Mouse (Mus musculus) midbrain, embryonic 13.5 days (tissue): ENCODE data around the gene Fkbp5. TPM values are rescaled to one million over a fixed set of nuclear protein-coding genes. Genes with fewer than 3 reads are reported as not detected.
"Not testable (repeated sequence)": the region's sequence is repeated elsewhere in the genome, so short reads cannot be mapped to it uniquely, and the experiment has no call there.

Experiments used
- ATAC-seq: fragments of 200-750 bp; cut with Nextera tagmentation; 2 replicates; pipeline ENCODE4 v1.8.0; 2017; ENCODE audit warnings: mild to moderate bottlenecking, moderate TSS enrichment, moderate library complexity
- H3K27ac ChIP-seq: fragments of 300-500 bp; sonication (generic); 2 replicates; pipeline ENCODE4 v1.5.1; 2015; ENCODE audit warnings: inconsistent platforms, mild to moderate bottlenecking, moderate library complexity
- H3K27me3 ChIP-seq: fragments of 300-500 bp; sonication (generic); 2 replicates; pipeline ENCODE4 v1.6.1; 2015; ENCODE audit warnings: mild to moderate bottlenecking, inconsistent platforms
- H3K36me3 ChIP-seq: fragments of 300-500 bp; sonication (generic); 2 replicates; pipeline ENCODE4 v1.6.1; 2015; ENCODE audit warnings: mild to moderate bottlenecking, inconsistent platforms
- H3K4me1 ChIP-seq: fragments of 300-500 bp; sonication (generic); replicated peaks from 2 replicates; pipeline ENCODE4 v1.6.1; 2015; ENCODE audit warnings: inconsistent platforms
- H3K4me2 ChIP-seq: fragments of 300-500 bp; sonication (generic); replicated peaks from 2 replicates; pipeline ENCODE4 v1.6.1; 2015; ENCODE audit warnings: moderate library complexity, mild to moderate bottlenecking, inconsistent platforms
- H3K4me3 ChIP-seq: fragments of 300-500 bp; sonication (generic); replicated peaks from 2 replicates; pipeline ENCODE4 v1.5.1; 2015; ENCODE audit warnings: mild to moderate bottlenecking, inconsistent platforms
- H3K9ac ChIP-seq: fragments of 300-500 bp; sonication (generic); replicated peaks from 2 replicates; pipeline ENCODE4 v1.6.1; 2015; ENCODE audit warnings: mild to moderate bottlenecking, inconsistent platforms
- H3K9me3 ChIP-seq: fragments of 300-500 bp; sonication (generic); 2 replicates; pipeline ENCODE4 v1.6.1; 2016; ENCODE audit warnings: mild to moderate bottlenecking, inconsistent platforms
- WGBS: fragments of 180-500 bp; shearing (Covaris S2); methylation state at CpG from one replicate; pipeline ENCODE4 v1.1.7; 2015; 5-methylcytosine and 5-hydroxymethylcytosine counted together
- polyA plus RNA-seq: library from polyadenylated mRNA; unstranded; fragments of >200 nt; fragmentation: Nextera tagmentation; extraction: Ambion mirVana; gene quantifications from 2 replicates; pipeline ENCODE4 v1.2.1, GENCODE M21; 2015

Gene Fkbp5
- polyA plus RNA-seq: 30.0 and 30.9 TPM in 2 replicates

DNA sequence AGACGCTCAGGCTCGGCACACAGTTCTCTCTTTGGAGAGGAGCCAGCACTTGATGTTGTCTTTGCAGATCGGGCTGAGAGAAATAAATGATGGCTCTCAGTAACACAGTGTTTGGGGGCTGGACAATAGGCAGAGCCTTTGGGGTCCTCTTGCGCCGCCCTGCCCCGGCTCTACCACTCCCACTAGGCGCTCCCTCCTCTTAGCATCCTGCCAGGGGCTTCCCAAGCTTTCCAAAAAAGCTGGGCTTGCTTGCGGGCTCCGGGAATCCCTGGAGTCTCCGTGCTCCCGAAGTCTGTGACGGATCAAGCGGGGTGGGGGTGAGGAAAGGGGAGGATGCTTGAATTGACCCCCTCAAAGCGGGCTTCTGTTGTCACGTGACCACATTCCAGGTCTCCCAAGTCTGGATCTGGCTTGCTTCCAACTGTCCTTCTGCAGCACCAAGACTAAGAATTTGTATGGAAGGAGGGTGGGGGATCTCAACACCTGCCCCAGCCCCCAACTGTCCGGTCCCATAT is at the start of gene Fkbp5:
Gene Fkbp5, minus strand, starts transcription at position 87 of the 515 bp plus-strand sequence.
- no peaks in the 10 kb centered on the region for H3K9me3 ChIP-seq
- no peaks in the 10 kb centered on the region for H3K36me3 ChIP-seq
- peak; percentile 57 for ATAC-seq
- peak within 1 kb of the TSS; percentile 84 for H3K4me2 ChIP-seq
- peaks cover 23% of the 10 kb centered on the region for H3K4me1 ChIP-seq
- peak within 1 kb of the TSS; percentile 47 for H3K4me3 ChIP-seq
- H3K27ac ChIP-seq: peak within 1 kb of the TSS; percentile 73
- H3K27me3 ChIP-seq: peaks cover 48% of the 10 kb centered on the region
- H3K9ac ChIP-seq: peak within 1 kb of the TSS; percentile 76
- WGBS: 3% methylated on average over 16 of the region's 16 CpGs

DNA sequence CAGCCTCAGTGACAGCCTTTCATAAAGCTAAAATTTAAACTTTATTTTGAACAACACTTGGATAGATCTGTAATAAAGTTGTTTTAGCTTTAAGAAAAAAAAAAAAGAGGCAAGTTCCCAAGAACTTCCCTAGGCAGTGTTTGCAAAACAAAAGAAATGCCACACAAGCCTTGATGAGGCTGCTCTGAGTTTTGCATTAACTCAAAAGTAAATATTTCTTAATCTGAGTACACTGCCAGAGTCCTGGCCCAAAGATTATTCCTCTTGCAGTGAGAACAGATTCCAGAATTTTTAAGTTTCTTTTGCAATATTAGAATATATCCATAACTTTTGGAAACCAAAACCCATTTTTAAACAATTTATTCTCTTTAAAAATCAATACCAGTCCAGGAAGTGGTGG is 47.9 kb upstream of the Fkbp5 start:
- H3K36me3 ChIP-seq: no peaks in the 10 kb centered on the region
- H3K4me2 ChIP-seq: no peak overlapping the region
- no peak overlapping the region for H3K4me3 ChIP-seq
- no peaks in the 10 kb centered on the region for H3K27me3 ChIP-seq
- H3K27ac ChIP-seq: no peak overlapping the region
- H3K9me3 ChIP-seq: no peaks in the 10 kb centered on the region
- ATAC-seq: no peak
- no peak overlapping the region for H3K9ac ChIP-seq
- no peaks in the 10 kb centered on the region for H3K4me1 ChIP-seq

GRCm38 (mm10) chr17:28561613-28562012 is 44.3 kb upstream of the Fkbp5 start:
- H3K4me3 ChIP-seq: no peak overlapping the region
- no peak overlapping the region for H3K4me2 ChIP-seq
- no peaks in the 10 kb centered on the region for H3K27me3 ChIP-seq
- H3K36me3 ChIP-seq: no peaks in the 10 kb centered on the region
- peaks cover 6% of the 10 kb centered on the region; the same call in 1 of the 2 replicates for H3K4me1 ChIP-seq
- ATAC-seq: no peak
- no peak overlapping the region for H3K27ac ChIP-seq
- no peak overlapping the region for H3K9ac ChIP-seq
- WGBS: 67% methylated on average over 7 of the region's 7 CpGs
- H3K9me3 ChIP-seq: no peaks in the 10 kb centered on the region

GRCm38 (mm10) chr17:28560598-28560997 is 43.3 kb upstream of the Fkbp5 start, which contains the start of gene Clps:
Clps (minus strand) TSS chr17:28560766.
- Histone ChIP-seq H3K9ac (no peak within 1 kb of the TSS), H3K27me3 (no peaks in the 10 kb centered on the region), H3K36me3 (no peaks in the 10 kb centered on the region), H3K27ac (no peak within 1 kb of the TSS), H3K4me2 (no peak within 1 kb of the TSS), H3K4me1 (peaks cover 13% of the 10 kb centered on the region; the same call in 1 of the 2 replicates), H3K9me3 (no peaks in the 10 kb centered on the region), H3K4me3 (no peak within 1 kb of the TSS)
- WGBS: 93% methylated on average over 4 of the region's 4 CpGs
- ATAC-seq: no peak

- no peak overlapping the region for H3K4me3 ChIP-seq
- H3K36me3 ChIP-seq: no peaks in the 10 kb centered on the region
- H3K9me3 ChIP-seq: no peaks in the 10 kb centered on the region
- H3K27me3 ChIP-seq: no peaks in the 10 kb centered on the region
- H3K4me2 ChIP-seq: no peak overlapping the region
- ATAC-seq: no peak
- H3K4me1 ChIP-seq: peaks cover 18% of the 10 kb centered on the region; the same call in 1 of the 2 replicates
- WGBS: 77% methylated on average over 6 of the region's 6 CpGs
- H3K27ac ChIP-seq: no peak overlapping the region
- no peak overlapping the region for H3K9ac ChIP-seq
These were observed 40.4 kb upstream of the Fkbp5 start for GRCm38 (mm10) chr17:28557772-28558171.

DNA sequence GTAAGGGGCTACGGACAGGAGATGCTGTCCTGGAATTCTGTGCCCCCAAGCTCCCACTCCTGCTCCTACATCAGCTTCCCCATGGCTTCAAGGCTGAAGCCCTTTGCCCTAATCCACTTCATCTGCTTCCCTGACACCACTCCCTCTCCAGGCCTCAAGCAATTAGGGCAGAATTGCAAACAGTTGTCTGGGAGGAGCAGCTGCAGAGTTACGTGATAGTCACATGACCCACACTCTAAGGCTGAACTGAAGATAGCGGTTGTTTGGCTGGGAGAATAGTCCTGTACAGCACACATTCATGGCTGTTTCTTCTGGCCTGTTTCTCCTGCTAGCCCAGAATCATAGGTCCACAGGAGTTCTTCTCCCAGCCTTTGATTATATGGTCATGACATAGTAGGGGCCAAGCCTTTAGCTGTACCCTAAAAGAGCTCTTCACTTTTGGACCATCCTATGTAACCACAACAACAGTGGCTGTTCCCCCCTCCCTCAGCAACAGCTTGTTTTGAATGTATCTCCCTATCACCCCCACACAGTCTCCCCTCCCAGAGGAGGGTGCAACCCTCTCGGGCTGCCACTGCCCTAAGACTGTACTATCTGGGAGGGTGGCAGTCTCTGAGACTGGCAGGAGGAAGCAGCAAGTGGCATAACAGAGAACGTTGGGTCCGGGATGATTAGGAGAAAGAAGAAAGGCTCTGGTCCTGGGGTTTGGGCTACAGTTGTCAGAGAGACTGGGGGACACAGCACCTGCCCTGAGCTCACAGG is 39.5 kb upstream of the Fkbp5 start:
- WGBS: 65% methylated on average over 6 of the region's 6 CpGs
- no peak; the same call in 1 of the 2 replicates for ATAC-seq

DNA sequence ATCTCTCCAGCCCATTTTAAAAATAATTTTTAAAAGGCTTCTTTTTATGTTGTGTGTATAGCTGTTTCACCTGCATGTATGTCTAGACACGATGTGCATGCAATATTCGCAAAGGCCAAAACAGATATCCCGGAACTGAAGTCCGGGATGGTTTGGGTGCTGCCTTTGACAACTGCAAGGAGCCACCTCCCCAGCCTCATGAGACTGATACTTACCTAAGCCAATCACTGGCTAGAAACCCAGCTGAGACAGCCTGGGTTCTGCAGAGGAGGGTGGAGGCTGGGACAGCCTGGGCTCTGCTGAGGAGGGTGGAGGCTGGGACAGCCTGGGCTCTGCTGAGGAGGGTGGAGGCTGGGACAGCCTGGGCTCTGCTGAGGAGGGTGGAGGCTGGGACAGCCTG is 36.7 kb upstream of the Fkbp5 start:
- not testable (repeated sequence) for ATAC-seq, H3K9ac ChIP-seq, H3K4me3 ChIP-seq, H3K27ac ChIP-seq, H3K4me2 ChIP-seq, H3K36me3 ChIP-seq, H3K27me3 ChIP-seq, H3K9me3 ChIP-seq
- H3K4me1 ChIP-seq: peaks cover 18% of the 10 kb centered on the region; the same call in 1 of the 2 replicates
- 94% methylated on average over 4 of the region's 4 CpGs for WGBS

More for the DNA sequence above, 39.5 kb upstream of the Fkbp5 start:
- H3K27me3 ChIP-seq: no peaks in the 10 kb centered on the region
- no peaks in the 10 kb centered on the region for H3K36me3 ChIP-seq
- H3K4me2 ChIP-seq: no peak overlapping the region
- H3K27ac ChIP-seq: no peak overlapping the region
- H3K9me3 ChIP-seq: no peaks in the 10 kb centered on the region
- H3K9ac ChIP-seq: no peak overlapping the region
- H3K4me3 ChIP-seq: no peak overlapping the region
- peaks cover 18% of the 10 kb centered on the region; the same call in 1 of the 2 replicates for H3K4me1 ChIP-seq

GRCm38 (mm10) chr17:28553040-28553793 is 35.9 kb upstream of the Fkbp5 start:
- H3K9me3 ChIP-seq: no peaks in the 10 kb centered on the region
- H3K4me3 ChIP-seq: no peak overlapping the region
- H3K4me1 ChIP-seq: peaks cover 18% of the 10 kb centered on the region; the same call in 1 of the 2 replicates
- ATAC-seq: no peak
- WGBS: 8% methylated on average over 14 of the region's 14 CpGs
- H3K27ac ChIP-seq: no peak overlapping the region
- 0 out of 2 replicates have a peak, but pooled peaks cover 4% of the 10 kb centered on the region for H3K27me3 ChIP-seq
- no peak overlapping the region for H3K4me2 ChIP-seq
- H3K9ac ChIP-seq: no peak overlapping the region
- no peaks in the 10 kb centered on the region for H3K36me3 ChIP-seq

DNA sequence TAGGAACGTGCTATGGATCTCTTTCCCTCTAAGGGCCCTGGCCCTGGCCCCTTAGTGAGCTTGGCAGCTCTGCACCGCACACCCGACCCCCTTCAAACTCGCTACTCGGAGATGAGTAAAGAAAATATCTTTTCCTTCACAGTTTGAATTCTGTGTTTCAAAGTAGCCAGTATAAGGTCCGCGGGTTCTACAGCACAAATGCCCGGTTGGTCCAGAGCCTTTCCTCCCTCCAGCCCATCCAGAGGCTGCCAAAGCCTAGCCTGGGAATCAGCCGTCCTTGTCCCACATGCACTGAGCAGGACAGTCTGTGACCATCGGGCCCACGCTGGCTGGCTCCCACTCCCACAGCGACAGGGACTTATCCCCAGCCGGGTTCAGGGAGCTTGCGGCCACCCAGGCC is 31.8 kb upstream of the Fkbp5 start, which contains the start of gene Clpsl2:
Gene Clpsl2, plus strand, starts transcription at position 301 of the 400 bp plus-strand sequence.
- H3K27me3 ChIP-seq: 0 out of 2 replicates have a peak, but pooled peaks cover 4% of the 10 kb centered on the region

GRCm38 (mm10) chr17:28548550-28548949 is 31.2 kb upstream of the Fkbp5 start:
- Histone ChIP-seq H3K4me1 (0 out of 2 replicates have a peak, but pooled peaks cover 5% of the 10 kb centered on the region), H3K27ac (no peak overlapping the region), H3K4me3 (no peak overlapping the region), H3K36me3 (no peaks in the 10 kb centered on the region), H3K27me3 (0 out of 2 replicates have a peak, but pooled peaks cover 4% of the 10 kb centered on the region), H3K9ac (no peak overlapping the region), H3K9me3 (no peaks in the 10 kb centered on the region), H3K4me2 (no peak overlapping the region)
- WGBS: 79% methylated on average over 11 of the region's 11 CpGs
- ATAC-seq: no peak

More for the DNA sequence above, 31.8 kb upstream of the Fkbp5 start, which contains the start of gene Clpsl2:
- no peak for ATAC-seq
- Histone ChIP-seq H3K9me3 (no peaks in the 10 kb centered on the region), H3K27ac (no peak within 1 kb of the TSS), H3K4me2 (no peak within 1 kb of the TSS), H3K36me3 (no peaks in the 10 kb centered on the region), H3K9ac (no peak within 1 kb of the TSS), H3K4me1 (0 out of 2 replicates have a peak, but pooled peaks cover 5% of the 10 kb centered on the region), H3K4me3 (no peak within 1 kb of the TSS)
- WGBS: 74% methylated on average over 14 of the region's 14 CpGs

GRCm38 (mm10) chr17:28546925-28547324 is 29.6 kb upstream of the Fkbp5 start:
- 91% methylated on average over 1 of the region's 1 CpGs for WGBS
- Histone ChIP-seq H3K9ac (no peak overlapping the region), H3K27ac (no peak overlapping the region), H3K4me2 (no peak overlapping the region), H3K4me1 (no peaks in the 10 kb centered on the region), H3K4me3 (no peak overlapping the region), H3K9me3 (peaks cover under 1% of the 10 kb centered on the region; the same call in 1 of the 2 replicates), H3K27me3 (0 out of 2 replicates have a peak, but pooled peaks cover 4% of the 10 kb centered on the region), H3K36me3 (no peaks in the 10 kb centered on the region)
- ATAC-seq: no peak
